Mouse (Mus musculus) neural tube, embryonic 11.5 days (tissue): ENCODE results near the gene Soga1. TPM values are rescaled to one million over a fixed set of nuclear protein-coding genes. Genes with fewer than 3 reads are reported as not detected.

Experiments used
- ATAC-seq: fragments of 200-750 bp; cut with Nextera tagmentation; 2 replicates; pipeline ENCODE4 v1.8.0; 2017; ENCODE audit warnings: moderate number of reproducible peaks, mild to moderate bottlenecking, moderate TSS enrichment, moderate library complexity; ENCODE audit not compliant: insufficient read depth, low FRiP score, low TSS enrichment
- DNase-seq: peaks from one replicate; pipeline ENCODE4 v3.0.0-alpha.2; 2015; ENCODE audit warnings: low spot score
- H3K27ac ChIP-seq: fragments of 300-500 bp; sonication (generic); 2 replicates; pipeline ENCODE4 v1.5.1; 2014; ENCODE audit warnings: low read depth, mild to moderate bottlenecking, low read length
- H3K27me3 ChIP-seq: fragments of 300-500 bp; sonication (generic); 2 replicates; pipeline ENCODE4 v1.6.1; 2014; ENCODE audit warnings: mild to moderate bottlenecking, low read length, mixed read lengths; ENCODE audit not compliant: control insufficient read depth, insufficient read depth
- H3K36me3 ChIP-seq: fragments of 300-500 bp; sonication (generic); 2 replicates; pipeline ENCODE4 v1.6.1; 2014; ENCODE audit warnings: mild to moderate bottlenecking, low read length, moderate library complexity, mixed read lengths; ENCODE audit not compliant: control insufficient read depth, insufficient read depth
- H3K4me1 ChIP-seq: fragments of 300-500 bp; sonication (generic); 2 replicates; pipeline ENCODE4 v1.6.1; 2014; ENCODE audit warnings: low read length, mixed read lengths; ENCODE audit not compliant: control insufficient read depth, insufficient read depth
- H3K4me2 ChIP-seq: fragments of 300-500 bp; sonication (generic); 2 replicates; pipeline ENCODE4 v1.6.1; 2014; ENCODE audit warnings: low read depth, mild to moderate bottlenecking, moderate library complexity
- H3K4me3 ChIP-seq: fragments of 300-500 bp; sonication (generic); 2 replicates; pipeline ENCODE4 v1.5.1; 2014; ENCODE audit warnings: low read depth, low read length
- H3K9ac ChIP-seq: fragments of 300-500 bp; sonication (generic); 2 replicates; pipeline ENCODE4 v1.6.1; 2014; ENCODE audit warnings: mild to moderate bottlenecking, low read length
- H3K9me3 ChIP-seq: fragments of 300-500 bp; sonication (generic); 2 replicates; pipeline ENCODE4 v1.6.1; 2016; ENCODE audit warnings: low read length; ENCODE audit not compliant: control insufficient read depth
- WGBS: fragments of 180-500 bp; shearing (Covaris S2); extraction: QIAGEN DNeasy Blood & Tissue Kit; methylation state at CpG from one replicate; pipeline ENCODE4 v1.1.7; 2014; 5-methylcytosine and 5-hydroxymethylcytosine counted together
- polyA plus RNA-seq: library from polyadenylated mRNA; unstranded; fragments of >200 nt; fragmentation: Nextera tagmentation; extraction: Ambion mirVana; gene quantifications from 2 replicates; pipeline ENCODE4 v1.2.1, GENCODE M21; 2014

Soga1 gene
- polyA plus RNA-seq, 1 experiment from 2014 or later: 7.6 TPM

DNA sequence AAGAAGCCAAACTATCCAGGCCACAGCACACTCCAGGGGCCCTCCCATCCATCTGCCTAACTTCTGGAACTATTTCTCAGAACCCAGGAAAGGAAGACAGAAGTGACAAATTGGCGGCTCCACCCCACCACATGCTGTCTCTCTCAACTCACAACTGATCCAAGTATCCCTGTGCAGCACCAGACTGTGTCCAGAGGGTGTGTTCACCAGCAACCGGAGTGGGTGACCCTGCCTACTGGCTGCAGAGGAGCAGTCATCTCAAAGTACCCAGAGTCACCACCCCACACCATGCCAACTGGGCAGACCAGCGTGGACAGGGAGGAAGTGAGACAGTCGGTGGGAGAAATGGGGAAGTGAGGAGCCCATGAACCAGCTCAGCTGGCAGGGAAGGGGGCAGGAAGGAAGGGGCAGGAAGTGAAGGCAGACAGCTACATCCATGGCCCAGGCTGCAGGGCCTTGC lies 15.8 kb downstream of the Soga1 start:
- Histone ChIP-seq H3K27me3 (no peaks in the 10 kb centered on the region), H3K36me3 (peaks cover 4% of the 10 kb centered on the region; the same call in 1 of the 2 replicates), H3K9me3 (no peaks in the 10 kb centered on the region), H3K4me3 (no peak overlapping the region), H3K27ac (no peak overlapping the region), H3K4me2 (no peak overlapping the region), H3K4me1 (peaks cover 13% of the 10 kb centered on the region), H3K9ac (no peak overlapping the region)
- ATAC-seq (no peak), DNase-seq (no peak)
- 65% methylated on average over 4 of the region's 4 CpGs for WGBS

GRCm38 (mm10) chr2:157060557-157061305 lies 18.3 kb downstream of the Soga1 start:
- Histone ChIP-seq H3K27me3 (no peaks in the 10 kb centered on the region), H3K36me3 (peaks cover 7% of the 10 kb centered on the region), H3K9ac (no peak overlapping the region), H3K4me1 (peaks cover 13% of the 10 kb centered on the region), H3K4me2 (no peak overlapping the region), H3K4me3 (no peak overlapping the region), H3K27ac (no peak overlapping the region), H3K9me3 (no peaks in the 10 kb centered on the region)
- WGBS: 87% methylated on average over 11 of the region's 11 CpGs
- DNase-seq (no peak), ATAC-seq (no peak)

GRCm38 (mm10) chr2:157060037-157060436 lies 19.0 kb downstream of the Soga1 start:
- DNase-seq (no peak), ATAC-seq (no peak)
- no peaks in the 10 kb centered on the region for H3K27me3 ChIP-seq
- H3K4me3 ChIP-seq: no peak overlapping the region
- H3K4me1 ChIP-seq: peaks cover 13% of the 10 kb centered on the region
- no peaks in the 10 kb centered on the region for H3K9me3 ChIP-seq
- WGBS: 95% methylated on average over 14 of the region's 14 CpGs
- H3K36me3 ChIP-seq: peaks cover 9% of the 10 kb centered on the region
- no peak overlapping the region for H3K27ac ChIP-seq
- H3K9ac ChIP-seq: no peak overlapping the region
- no peak overlapping the region for H3K4me2 ChIP-seq

- DNase-seq: no peak
- H3K4me2 ChIP-seq: no peak overlapping the region
- peak overlapping the region; percentile 45; the same call in 1 of the 2 replicates for H3K27ac ChIP-seq
- H3K9me3 ChIP-seq: no peaks in the 10 kb centered on the region
- peak; percentile 13; the same call in 1 of the 2 replicates for ATAC-seq
- H3K36me3 ChIP-seq: peaks cover 10% of the 10 kb centered on the region
- H3K4me3 ChIP-seq: no peak overlapping the region
- WGBS: 58% methylated on average over 8 of the region's 8 CpGs
- peak overlapping the region; percentile 16; the same call in 1 of the 2 replicates for H3K9ac ChIP-seq
- H3K4me1 ChIP-seq: peaks cover 10% of the 10 kb centered on the region
- no peaks in the 10 kb centered on the region for H3K27me3 ChIP-seq
Measured at GRCm38 (mm10) chr2:157059166-157059565, 19.9 kb downstream of the Soga1 start.

GRCm38 (mm10) chr2:157058342-157058998 lies 20.6 kb downstream of the Soga1 start:
- H3K9ac ChIP-seq: 0 out of 2 replicates have a peak overlapping the region, but pooled peaks have one; percentile 5
- ATAC-seq (peak; percentile 86), DNase-seq (peak; percentile 86)
- peak overlapping the region; percentile 68 for H3K27ac ChIP-seq
- peak overlapping the region; percentile 21 for H3K4me2 ChIP-seq
- H3K9me3 ChIP-seq: no peaks in the 10 kb centered on the region
- no peak overlapping the region for H3K4me3 ChIP-seq
- 10% methylated on average over 18 of the region's 18 CpGs for WGBS
- H3K27me3 ChIP-seq: no peaks in the 10 kb centered on the region
- peaks cover 10% of the 10 kb centered on the region for H3K36me3 ChIP-seq
- H3K4me1 ChIP-seq: peaks cover 10% of the 10 kb centered on the region

GRCm38 (mm10) chr2:157057758-157058157 lies 21.3 kb downstream of the Soga1 start:
- WGBS: 81% methylated on average over 4 of the region's 4 CpGs
- H3K36me3 ChIP-seq: peaks cover 15% of the 10 kb centered on the region
- ATAC-seq: no peak

DNA sequence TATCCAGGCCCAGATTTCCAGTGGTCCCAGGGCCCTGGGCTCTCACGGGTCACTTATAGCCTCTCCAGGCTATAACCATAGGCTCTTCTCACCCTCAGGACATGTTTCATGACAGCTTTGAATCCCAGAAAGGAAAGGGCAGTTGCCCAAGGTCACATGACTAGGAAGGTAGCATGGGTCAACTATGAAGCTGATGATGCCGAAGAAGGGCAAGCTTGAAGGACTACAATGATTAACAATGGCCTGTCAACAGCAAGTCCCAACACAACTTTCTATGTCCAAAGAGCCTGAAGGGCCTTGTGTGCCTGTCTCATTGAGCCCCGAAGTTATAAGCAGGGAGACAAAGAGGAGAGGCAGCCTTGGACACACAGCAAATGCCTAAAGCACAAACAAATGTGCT lies 21.9 kb downstream of the Soga1 start:
- Histone ChIP-seq H3K4me2 (no peak overlapping the region), H3K9ac (no peak overlapping the region), H3K36me3 (peaks cover 17% of the 10 kb centered on the region), H3K4me1 (peaks cover 10% of the 10 kb centered on the region), H3K9me3 (no peaks in the 10 kb centered on the region), H3K4me3 (no peak overlapping the region), H3K27ac (no peak overlapping the region), H3K27me3 (no peaks in the 10 kb centered on the region)
- ATAC-seq: no peak
- WGBS: 87% methylated on average over 3 of the region's 3 CpGs
- DNase-seq: no peak

More at GRCm38 (mm10) chr2:157057758-157058157, 21.3 kb downstream of the Soga1 start:
- Histone ChIP-seq H3K4me3 (no peak overlapping the region), H3K4me2 (no peak overlapping the region), H3K27ac (no peak overlapping the region), H3K9me3 (no peaks in the 10 kb centered on the region), H3K9ac (no peak overlapping the region), H3K27me3 (no peaks in the 10 kb centered on the region), H3K4me1 (peaks cover 10% of the 10 kb centered on the region)
- DNase-seq: no peak

GRCm38 (mm10) chr2:157055721-157056120 lies 23.3 kb downstream of the Soga1 start:
- peaks cover 10% of the 10 kb centered on the region for H3K4me1 ChIP-seq
- H3K36me3 ChIP-seq: peaks cover 17% of the 10 kb centered on the region
- no peak for ATAC-seq
- 89% methylated on average over 6 of the region's 6 CpGs for WGBS
- no peak overlapping the region for H3K4me2 ChIP-seq
- no peak overlapping the region for H3K4me3 ChIP-seq
- H3K27ac ChIP-seq: no peak overlapping the region
- H3K9ac ChIP-seq: no peak overlapping the region
- no peaks in the 10 kb centered on the region for H3K27me3 ChIP-seq
- H3K9me3 ChIP-seq: no peaks in the 10 kb centered on the region
- no peak for DNase-seq
